Mouse (Mus musculus): ENCODE results near the gene Fto. TPM values are rescaled to one million over a fixed set of nuclear protein-coding genes. Genes with fewer than 3 reads are reported as not detected.

Fto gene
- 16.8 and 19.3 TPM in 2 replicates for polyA plus RNA-seq (2015; fragmentation: Nextera tagmentation; extraction: Ambion mirVana)

GRCm38 (mm10) chr8:91312835-91313832 lies at the start of gene Fto, which contains the start of gene Rpgrip1l:
Gene Fto (plus strand): TSS chr8:91313525.
Gene Rpgrip1l (minus strand): TSS chr8:91313262.
- Histone ChIP-seq H3K4me1 (replicated peaks) (peaks cover 29% of the 10 kb centered on the region), H3K27ac (replicated peaks) (peak within 1 kb of the TSS; percentile 55), H3K27me3 (no peaks in the 10 kb centered on the region), H3K36me3 (replicated peaks) (0 out of 2 replicates have a peak, but pooled peaks cover 3% of the 10 kb centered on the region), H3K9ac (peak within 1 kb of the TSS; percentile 76), H3K9me3 (replicated peaks) (no peaks in the 10 kb centered on the region), H3K4me2 (peak within 1 kb of the TSS; percentile 79), H3K4me3 (replicated peaks) (peak within 1 kb of the TSS; percentile 84)
- peak; percentile 97 for ATAC-seq (ENCODE audit: insufficient read depth)
- under 1% methylated on average over 59 of the region's 59 CpGs for WGBS (ENCODE audit: insufficient replicate concordance)

GRCm38 (mm10) chr8:91263939-91264338 lies 49.4 kb upstream of the Fto start:
- 73% methylated on average over 3 of the region's 3 CpGs for WGBS (ENCODE audit: insufficient replicate concordance)
- Histone ChIP-seq H3K4me2 (no peak overlapping the region), H3K4me3 (replicated peaks) (no peak overlapping the region), H3K27me3 (no peaks in the 10 kb centered on the region), H3K9ac (no peak overlapping the region), H3K27ac (replicated peaks) (no peak overlapping the region), H3K4me1 (replicated peaks) (no peaks in the 10 kb centered on the region), H3K36me3 (replicated peaks) (no peaks in the 10 kb centered on the region), H3K9me3 (replicated peaks) (no peaks in the 10 kb centered on the region)
- ATAC-seq (ENCODE audit: insufficient read depth): no peak

- no peak for ATAC-seq (ENCODE audit: insufficient read depth)
- Histone ChIP-seq H3K9me3 (replicated peaks) (no peaks in the 10 kb centered on the region), H3K4me1 (replicated peaks) (no peaks in the 10 kb centered on the region), H3K4me3 (replicated peaks) (no peak overlapping the region), H3K36me3 (replicated peaks) (no peaks in the 10 kb centered on the region), H3K27ac (replicated peaks) (no peak overlapping the region), H3K9ac (no peak overlapping the region), H3K4me2 (no peak overlapping the region), H3K27me3 (no peaks in the 10 kb centered on the region)
These were observed 48.8 kb upstream of the Fto start for GRCm38 (mm10) chr8:91264564-91264963.

GRCm38 (mm10) chr8:91269374-91269958 lies 43.9 kb upstream of the Fto start:
- no peak for ATAC-seq (ENCODE audit: insufficient read depth)
- no peak overlapping the region for H3K4me2 ChIP-seq
- no peak overlapping the region for H3K27ac ChIP-seq (replicated peaks)
- no peaks in the 10 kb centered on the region for H3K9me3 ChIP-seq (replicated peaks)
- no peak overlapping the region for H3K9ac ChIP-seq
- no peaks in the 10 kb centered on the region for H3K27me3 ChIP-seq
- no peak overlapping the region for H3K4me3 ChIP-seq (replicated peaks)
- no peaks in the 10 kb centered on the region for H3K36me3 ChIP-seq (replicated peaks)
- no peaks in the 10 kb centered on the region for H3K4me1 ChIP-seq (replicated peaks)
- whole genome bisulfite sequencing (ENCODE audit: insufficient replicate concordance): 20% methylated on average over 2 of the region's 2 CpGs

- no peaks in the 10 kb centered on the region for H3K4me1 ChIP-seq (replicated peaks)
- ATAC-seq (ENCODE audit: insufficient read depth): no peak
- H3K4me3 ChIP-seq (replicated peaks): no peak overlapping the region
- WGBS (ENCODE audit: insufficient replicate concordance): 81% methylated on average over 5 of the region's 5 CpGs
- no peak overlapping the region for H3K27ac ChIP-seq (replicated peaks)
- H3K27me3 ChIP-seq: no peaks in the 10 kb centered on the region
- no peaks in the 10 kb centered on the region for H3K36me3 ChIP-seq (replicated peaks)
- H3K9ac ChIP-seq: no peak overlapping the region
- H3K4me2 ChIP-seq: no peak overlapping the region
- no peaks in the 10 kb centered on the region for H3K9me3 ChIP-seq (replicated peaks)
These were observed 39.8 kb upstream of the Fto start for GRCm38 (mm10) chr8:91273493-91273892.

GRCm38 (mm10) chr8:91276337-91276736 lies 37.0 kb upstream of the Fto start:
- ATAC-seq (ENCODE audit: insufficient read depth): no peak
- Histone ChIP-seq H3K4me3 (replicated peaks) (no peak overlapping the region), H3K9me3 (replicated peaks) (no peaks in the 10 kb centered on the region), H3K9ac (no peak overlapping the region), H3K36me3 (replicated peaks) (no peaks in the 10 kb centered on the region), H3K4me1 (replicated peaks) (no peaks in the 10 kb centered on the region), H3K4me2 (no peak overlapping the region), H3K27ac (replicated peaks) (no peak overlapping the region), H3K27me3 (no peaks in the 10 kb centered on the region)
- WGBS (ENCODE audit: insufficient replicate concordance): 80% methylated on average over 2 of the region's 2 CpGs

- Histone ChIP-seq H3K9me3 (replicated peaks) (no peaks in the 10 kb centered on the region), H3K4me2 (no peak overlapping the region), H3K9ac (no peak overlapping the region), H3K27ac (replicated peaks) (no peak overlapping the region), H3K36me3 (replicated peaks) (no peaks in the 10 kb centered on the region), H3K4me1 (replicated peaks) (no peaks in the 10 kb centered on the region), H3K4me3 (replicated peaks) (no peak overlapping the region), H3K27me3 (no peaks in the 10 kb centered on the region)
- ATAC-seq (ENCODE audit: insufficient read depth): no peak
- WGBS (ENCODE audit: insufficient replicate concordance): 80% methylated on average over 5 of the region's 5 CpGs
These were observed 35.3 kb upstream of the Fto start for GRCm38 (mm10) chr8:91278060-91278459.

GRCm38 (mm10) chr8:91280467-91281212 lies 32.7 kb upstream of the Fto start:
- Histone ChIP-seq H3K27ac (replicated peaks) (no peak overlapping the region), H3K9me3 (replicated peaks) (no peaks in the 10 kb centered on the region), H3K27me3 (no peaks in the 10 kb centered on the region), H3K36me3 (replicated peaks) (no peaks in the 10 kb centered on the region), H3K4me3 (replicated peaks) (no peak overlapping the region), H3K4me2 (no peak overlapping the region), H3K4me1 (replicated peaks) (no peaks in the 10 kb centered on the region), H3K9ac (no peak overlapping the region)
- 75% methylated on average over 11 of the region's 11 CpGs for WGBS (ENCODE audit: insufficient replicate concordance)
- ATAC-seq (ENCODE audit: insufficient read depth): no peak

GRCm38 (mm10) chr8:91281545-91281944 lies 31.8 kb upstream of the Fto start:
- Histone ChIP-seq H3K4me3 (replicated peaks) (no peak overlapping the region), H3K27ac (replicated peaks) (no peak overlapping the region), H3K27me3 (no peaks in the 10 kb centered on the region), H3K4me1 (replicated peaks) (no peaks in the 10 kb centered on the region), H3K9me3 (replicated peaks) (no peaks in the 10 kb centered on the region), H3K36me3 (replicated peaks) (no peaks in the 10 kb centered on the region), H3K4me2 (no peak overlapping the region), H3K9ac (no peak overlapping the region)
- 0 out of 2 replicates have a peak, but pooled peaks have one; percentile 15 for ATAC-seq (ENCODE audit: insufficient read depth)
- 34% methylated on average over 8 of the region's 8 CpGs for WGBS (ENCODE audit: insufficient replicate concordance)

- ATAC-seq (ENCODE audit: insufficient read depth): no peak
- Histone ChIP-seq H3K27ac (replicated peaks) (no peak overlapping the region), H3K27me3 (no peaks in the 10 kb centered on the region), H3K9ac (no peak overlapping the region), H3K4me1 (replicated peaks) (no peaks in the 10 kb centered on the region), H3K36me3 (replicated peaks) (no peaks in the 10 kb centered on the region), H3K4me2 (no peak overlapping the region), H3K9me3 (replicated peaks) (no peaks in the 10 kb centered on the region), H3K4me3 (replicated peaks) (no peak overlapping the region)
- 66% methylated on average over 5 of the region's 5 CpGs for WGBS (ENCODE audit: insufficient replicate concordance)
These were observed 30.7 kb upstream of the Fto start for GRCm38 (mm10) chr8:91282655-91283054.

GRCm38 (mm10) chr8:91283815-91284214 lies 29.5 kb upstream of the Fto start:
- H3K9me3 ChIP-seq (replicated peaks): no peaks in the 10 kb centered on the region
- H3K27me3 ChIP-seq: no peaks in the 10 kb centered on the region
- 61% methylated on average over 1 of the region's 1 CpGs for WGBS (ENCODE audit: insufficient replicate concordance)
- H3K9ac ChIP-seq: no peak overlapping the region
- no peak overlapping the region for H3K4me2 ChIP-seq
- H3K36me3 ChIP-seq (replicated peaks): no peaks in the 10 kb centered on the region
- no peak overlapping the region for H3K4me3 ChIP-seq (replicated peaks)
- no peaks in the 10 kb centered on the region for H3K4me1 ChIP-seq (replicated peaks)
- no peak for ATAC-seq (ENCODE audit: insufficient read depth)
- no peak overlapping the region for H3K27ac ChIP-seq (replicated peaks)

Measured in liver, embryonic 15.5 days (tissue).